Mouse (Mus musculus): ENCODE measurements around the gene Prf1.

Prf1 gene

GRCm38 (mm10) chr10:61341045-61341444, 43.4 kb downstream of the Prf1 start:
- no peak for DNase-seq

GRCm38 (mm10) chr10:61341557-61341956, 43.9 kb downstream of the Prf1 start:
- peak; percentile 75 to 76 for DNase-seq

- no peak for DNase-seq
Measured at GRCm38 (mm10) chr10:61342750-61343149, 45.1 kb downstream of the Prf1 start.

- DNase-seq = peak; percentile 70 to 73
Measured at GRCm38 (mm10) chr10:61343950-61344349, 46.3 kb downstream of the Prf1 start.

GRCm38 (mm10) chr10:61345179-61345578, 47.5 kb downstream of the Prf1 start:
- DNase-seq = no peak

- no peak for DNase-seq
Measured at GRCm38 (mm10) chr10:61346374-61346773, 48.7 kb downstream of the Prf1 start.

- no peak for DNase-seq
Measured at GRCm38 (mm10) chr10:61351216-61351615, 53.6 kb downstream of the Prf1 start.

All from B cell, adult 2 months (primary cell).